Comparison of ENCODE assay signal across 8 mouse cellular contexts in the genomic region with DNA sequence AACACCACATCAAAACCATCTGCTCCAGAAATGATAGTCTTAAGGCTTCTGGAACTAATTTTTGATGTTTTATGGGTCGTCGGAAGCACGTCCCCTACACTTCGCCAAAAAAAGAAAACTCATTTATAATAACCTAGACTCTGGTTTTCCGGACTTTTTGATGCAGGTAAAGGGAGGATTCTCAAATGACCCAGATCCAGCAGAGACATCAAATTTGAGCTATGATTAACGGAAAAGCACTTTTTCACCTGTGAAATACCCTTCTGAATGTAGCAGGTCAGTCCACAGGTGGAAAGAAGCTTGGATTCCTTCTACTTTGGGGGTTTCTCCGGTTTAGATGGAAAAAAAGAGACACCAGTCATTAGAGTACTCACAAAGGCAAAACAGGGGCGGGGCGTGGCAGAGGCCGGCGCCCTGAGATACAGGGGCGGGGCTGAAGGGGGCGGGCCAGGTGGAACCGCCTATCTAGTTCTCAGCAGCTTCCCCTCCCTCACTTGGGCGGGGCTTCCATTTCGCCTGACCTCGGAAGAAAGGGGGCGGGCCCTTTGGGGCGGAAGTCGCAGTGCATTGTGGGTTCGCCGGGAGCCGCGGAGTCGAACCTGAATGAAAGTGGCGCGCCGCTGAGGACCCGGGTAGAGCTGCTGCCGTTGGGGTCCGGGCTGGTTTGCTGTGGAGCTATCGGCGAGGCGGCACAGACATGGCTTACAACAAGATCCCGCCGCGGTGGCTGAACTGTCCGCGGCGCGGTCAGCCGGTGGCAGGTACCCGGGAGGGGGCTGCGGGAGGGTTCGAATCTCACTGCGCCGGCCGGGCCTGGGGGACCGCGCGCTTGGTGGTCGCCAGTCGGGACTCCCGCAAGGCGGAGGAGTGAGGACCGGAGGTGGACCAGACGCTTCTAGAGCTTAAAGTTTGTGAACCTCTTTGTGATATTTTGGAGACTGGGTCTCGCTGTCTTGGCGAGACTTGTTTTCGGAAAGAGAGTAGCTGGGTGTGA. TPM values are rescaled to one million over a fixed set of nuclear protein-coding genes. Genes with fewer than 3 reads are reported as not detected.
DNase-seq lines count a peak whose midpoint lies in the region; ATAC-seq and TF ChIP-seq lines count a peak whose summit lies in the region.

A gene (plus strand): TSS at position 548 of the 994 bp plus-strand sequence.

- H3K9me3 ChIP-seq in hindbrain, embryonic 10.5 days: no peaks in the 10 kb centered on the region
- H3K9me3 ChIP-seq in lung, postnatal 0 days (ENCODE audit: low read length): no peaks in the 10 kb centered on the region

- peaks cover 10% of the 10 kb centered on the region for H3K4me1 ChIP-seq in hindbrain, embryonic 10.5 days (replicated peaks)
- H3K4me1 ChIP-seq in lung, postnatal 0 days (ENCODE audit: insufficient read depth, low read depth, low read length): no peaks in the 10 kb centered on the region

- DNase-seq in MN1 (ENCODE audit: low spot score): peak; percentile 94
- DNase-seq in cerebellum, adult 9-10 months: peak; percentile 94
- peak; percentile 97 for DNase-seq in hindbrain, embryonic 10.5 days (ENCODE audit: low spot score)
- peak; percentile 97 for DNase-seq in layer of hippocampus, adult 9-11 months
- peak; percentile 99 for DNase-seq in lung, postnatal 0 days (ENCODE audit: low spot score)
- peak; percentile 93 for DNase-seq in ovary, postnatal 14 days (ENCODE audit: low spot score)
- peak; percentile 99 for DNase-seq in thymus, postnatal 14 days

- peak; percentile 98 for ATAC-seq in frontal cortex, adult (ENCODE audit: low TSS enrichment)
- ATAC-seq in lung, postnatal 0 days: peak; percentile 99

- TF ChIP-seq EP300 in lung, postnatal 0 days (IDR thresholded peaks at IDR 0.05): no peak

- H3K27ac ChIP-seq in hindbrain, embryonic 10.5 days: peak within 1 kb of the TSS; percentile 91
- peak within 1 kb of the TSS; percentile 60 for H3K27ac ChIP-seq in lung, postnatal 0 days (ENCODE audit: low read length)

- H3K4me2 ChIP-seq in lung, postnatal 0 days (replicated peaks; ENCODE audit: low read depth, low read length): peak within 1 kb of the TSS; percentile 64

- no peak for TF ChIP-seq CTCF in lung, postnatal 0 days (IDR thresholded peaks at IDR 0.05)

- no peaks in the 10 kb centered on the region for H3K27me3 ChIP-seq in hindbrain, embryonic 10.5 days (ENCODE audit: insufficient read depth, poor library complexity, severe bottlenecking)
- no peaks in the 10 kb centered on the region for H3K27me3 ChIP-seq in lung, postnatal 0 days (replicated peaks; ENCODE audit: insufficient read depth, low read length)

- H3K4me3 ChIP-seq in hindbrain, embryonic 10.5 days: peak within 1 kb of the TSS; percentile 95
- H3K4me3 ChIP-seq in lung, postnatal 0 days (ENCODE audit: low read depth, low read length): peak within 1 kb of the TSS; percentile 91

- peaks cover 8% of the 10 kb centered on the region for H3K36me3 ChIP-seq in hindbrain, embryonic 10.5 days
- H3K36me3 ChIP-seq in lung, postnatal 0 days (ENCODE audit: insufficient read depth, low read length): no peaks in the 10 kb centered on the region

- WGBS in hindbrain, embryonic 10.5 days: 4% methylated on average over 60 of the region's 60 CpGs
- WGBS in lung, postnatal 0 days: 7% methylated on average over 60 of the region's 60 CpGs

- peak within 1 kb of the TSS; percentile 73 for H3K9ac ChIP-seq in lung, postnatal 0 days (replicated peaks; ENCODE audit: low read depth)

RNA-seq across cellular contexts. Expression of the gene that starts here (rescaled TPM):
- 29.4 and 32.9 TPM in 2 replicates for polyA plus RNA-seq in hindbrain, embryonic 10.5 days (2016; fragmentation: Nextera tagmentation; extraction: Ambion mirVana)
- polyA plus RNA-seq in lung, postnatal 0 days (2015; fragmentation: Nextera tagmentation; extraction: Ambion mirVana): 9.4 and 10.5 TPM in 2 replicates

Comparison
In these comparisons a context has a peak if more than half of its experiments do, and no peak if none do; other contexts are left out.
1. Peak in every context shown above with its lines: DNase-seq, ATAC-seq, H3K4me3 ChIP-seq and H3K27ac ChIP-seq.